Mouse (Mus musculus) spleen, adult 2 months (tissue): ENCODE results near the gene Pde1a. TPM values are rescaled to one million over a fixed set of nuclear protein-coding genes. Genes with fewer than 3 reads are reported as not detected.

ENCODE experiments used
- DNase-seq, 2 experiments: peaks; one replicate each; pipeline versions ENCODE4 v3.0.0 to v3.0.0-alpha.2; 2012 to 2021; ENCODE audit warnings: low spot score in 2 of 2, low read depth in 1 of 2
- H3K27ac ChIP-seq: fragments of 200-500 bp; 2 replicates; pipeline ENCODE4 v1.5.1; 2012; ENCODE audit warnings: low read length, inconsistent platforms; ENCODE audit not compliant: insufficient read depth
- H3K27me3 ChIP-seq: fragments of 200-500 bp; 2 replicates; pipeline ENCODE4 v1.6.1; 2012; ENCODE audit warnings: mild to moderate bottlenecking, moderate library complexity, low read length, inconsistent platforms; ENCODE audit not compliant: control insufficient read depth, insufficient read depth
- H3K36me3 ChIP-seq: fragments of 200-500 bp; 2 replicates; pipeline ENCODE4 v1.6.1; 2012; ENCODE audit warnings: mild to moderate bottlenecking, low read length, inconsistent platforms; ENCODE audit not compliant: control insufficient read depth, insufficient read depth
- H3K4me1 ChIP-seq: fragments of 200-500 bp; 2 replicates; pipeline ENCODE4 v1.6.1; 2011; ENCODE audit warnings: inconsistent platforms; ENCODE audit not compliant: control insufficient read depth, insufficient read depth, insufficient read length
- H3K4me3 ChIP-seq: fragments of 200-500 bp; 2 replicates; pipeline ENCODE4 v1.5.1; 2011; ENCODE audit warnings: mild to moderate bottlenecking, inconsistent platforms; ENCODE audit not compliant: insufficient read depth, insufficient read length; ENCODE audit errors: extremely low read depth
- CTCF ChIP-seq: fragments of 200-500 bp; IDR thresholded peaks from 2 replicates; pipeline ENCODE4 v1.5.1; 2011; ENCODE audit warnings: mild to moderate bottlenecking, inconsistent platforms; ENCODE audit not compliant: insufficient read depth, insufficient read length, insufficient replicate concordance; ENCODE audit errors: extremely low read depth
- POLR2A ChIP-seq: fragments of 200-500 bp; IDR thresholded peaks from 2 replicates; pipeline ENCODE4 v1.6.1; 2011; ENCODE audit warnings: low read depth, low read length, inconsistent platforms
- WGBS: fragments of 180-500 bp; shearing (Covaris S2); methylation state at CpG from one replicate; pipeline ENCODE4 v1.1.7; 2018; 5-methylcytosine and 5-hydroxymethylcytosine counted together
- polyA plus RNA-seq: library from polyadenylated mRNA; depleted of rRNA; stranded (reverse); fragments of >200 nt; gene quantifications from 2 replicates; pipeline ENCODE4 v1.2.3, GENCODE M21; 2012

Gene Pde1a
- polyA plus RNA-seq, 1 experiment: 0.97 TPM

DNA sequence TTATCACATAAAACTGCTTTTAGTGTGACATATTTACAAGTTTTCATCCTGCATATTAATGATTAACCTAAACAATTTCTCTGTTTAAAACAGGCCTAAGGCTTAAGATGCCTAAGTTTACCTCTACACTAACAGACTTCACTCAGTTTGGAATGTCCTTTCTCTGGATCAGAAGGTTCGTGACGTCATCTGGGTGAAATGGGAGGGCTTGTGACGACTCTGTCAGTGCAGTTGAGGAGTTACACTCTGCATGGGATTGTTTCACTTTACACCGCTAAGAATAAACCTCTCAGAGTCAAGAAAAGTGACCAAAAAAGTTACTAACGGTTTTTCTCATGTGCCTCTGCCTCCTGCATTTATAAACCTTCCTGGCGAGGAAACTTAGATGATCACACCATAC, 137.6 kb downstream of the Pde1a start:
- 78% methylated on average over 6 of the region's 6 CpGs for WGBS
- H3K27ac ChIP-seq: no peak overlapping the region
- no peaks in the 10 kb centered on the region for H3K36me3 ChIP-seq
- no peaks in the 10 kb centered on the region for H3K27me3 ChIP-seq
- no peak overlapping the region for H3K4me3 ChIP-seq
- no peak for TF ChIP-seq CTCF
- TF ChIP-seq POLR2A: no peak
- no peaks in the 10 kb centered on the region for H3K4me1 ChIP-seq
- no peak for DNase-seq

DNA sequence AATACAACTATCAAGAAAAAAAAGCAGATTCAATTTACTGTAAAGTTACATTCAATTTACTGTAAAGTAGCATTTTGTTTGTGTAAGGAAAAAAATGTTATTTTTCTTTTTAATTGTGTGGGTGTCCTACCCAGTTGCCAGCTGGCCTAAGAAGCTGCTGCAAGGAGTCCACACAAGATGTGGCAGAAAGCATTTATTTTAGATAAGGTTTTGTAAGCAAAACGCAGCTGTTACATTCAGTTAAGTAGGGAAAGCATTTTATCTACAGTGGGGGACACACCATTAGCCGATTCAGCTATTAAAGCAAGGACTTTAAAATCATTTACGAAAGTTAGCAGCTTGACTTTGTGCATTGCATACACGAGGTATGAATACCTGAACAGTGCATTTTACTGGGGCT, 145.5 kb downstream of the Pde1a start:
- no peak overlapping the region for H3K4me3 ChIP-seq
- no peaks in the 10 kb centered on the region for H3K27me3 ChIP-seq
- H3K36me3 ChIP-seq: no peaks in the 10 kb centered on the region
- no peak overlapping the region for H3K27ac ChIP-seq
- DNase-seq: no peak
- 79% methylated on average over 4 of the region's 4 CpGs for WGBS
- no peak for TF ChIP-seq CTCF
- TF ChIP-seq POLR2A: no peak
- H3K4me1 ChIP-seq: no peaks in the 10 kb centered on the region

DNA sequence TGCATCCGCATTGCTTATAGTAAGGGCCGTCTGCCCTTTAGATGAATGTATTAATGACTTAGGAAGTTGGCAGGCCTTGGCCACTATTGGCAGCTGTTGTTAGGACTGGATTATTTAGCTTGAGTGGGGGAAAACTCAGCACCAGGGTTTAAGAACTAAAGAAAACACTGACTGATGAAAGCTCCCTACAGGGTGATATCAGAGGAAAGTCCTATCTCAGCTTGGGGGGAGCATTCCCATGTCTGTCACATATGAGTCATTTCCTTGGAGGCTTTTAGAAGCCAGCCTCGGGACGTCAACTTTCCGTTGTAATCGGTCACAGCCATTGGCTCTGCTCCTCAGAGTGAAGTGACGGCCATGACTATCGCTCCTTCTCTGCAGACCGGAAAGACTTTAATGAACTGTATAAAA, 146.0 kb downstream of the Pde1a start:
- 87% methylated on average over 9 of the region's 9 CpGs for WGBS
- no peak overlapping the region for H3K27ac ChIP-seq
- TF ChIP-seq CTCF (no peak), POLR2A (no peak)
- H3K36me3 ChIP-seq: no peaks in the 10 kb centered on the region
- H3K4me3 ChIP-seq: no peak overlapping the region
- H3K27me3 ChIP-seq: no peaks in the 10 kb centered on the region
- no peaks in the 10 kb centered on the region for H3K4me1 ChIP-seq
- no peak for DNase-seq

- Histone ChIP-seq H3K27ac (no peak overlapping the region), H3K27me3 (no peaks in the 10 kb centered on the region), H3K4me1 (no peaks in the 10 kb centered on the region), H3K4me3 (no peak overlapping the region), H3K36me3 (no peaks in the 10 kb centered on the region)
- no peak for DNase-seq
- WGBS: 91% methylated on average over 3 of the region's 3 CpGs
- TF ChIP-seq CTCF (no peak), POLR2A (no peak)
Measured at GRCm38 (mm10) chr2:79981781-79982180, 147.5 kb downstream of the Pde1a start.

DNA sequence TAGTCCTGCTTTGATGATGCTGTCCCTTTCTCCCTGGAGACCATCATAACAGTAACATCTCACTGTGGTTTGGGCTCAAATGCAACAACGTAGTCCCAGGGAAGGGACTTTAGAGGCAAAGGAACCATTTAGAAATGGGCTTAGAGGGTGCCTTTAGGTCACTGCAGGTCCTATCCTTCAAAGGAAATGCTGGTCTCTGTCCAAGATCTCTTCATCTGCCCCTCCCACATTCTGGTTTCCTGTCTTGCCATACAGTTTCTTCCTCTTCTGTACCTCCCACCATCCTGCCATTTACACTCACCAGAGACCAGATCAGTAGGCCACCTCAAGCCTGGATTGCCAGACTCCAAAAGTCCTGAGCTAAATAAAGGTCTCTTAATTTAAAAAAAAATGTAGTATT, 150.3 kb downstream of the Pde1a start:
- H3K27ac ChIP-seq: no peak overlapping the region
- H3K4me3 ChIP-seq: no peak overlapping the region
- WGBS: 46% methylated on average over 1 of the region's 1 CpGs
- no peak for TF ChIP-seq POLR2A
- no peak for TF ChIP-seq CTCF
- H3K27me3 ChIP-seq: no peaks in the 10 kb centered on the region
- DNase-seq: no peak
- no peaks in the 10 kb centered on the region for H3K4me1 ChIP-seq
- no peaks in the 10 kb centered on the region for H3K36me3 ChIP-seq

DNA sequence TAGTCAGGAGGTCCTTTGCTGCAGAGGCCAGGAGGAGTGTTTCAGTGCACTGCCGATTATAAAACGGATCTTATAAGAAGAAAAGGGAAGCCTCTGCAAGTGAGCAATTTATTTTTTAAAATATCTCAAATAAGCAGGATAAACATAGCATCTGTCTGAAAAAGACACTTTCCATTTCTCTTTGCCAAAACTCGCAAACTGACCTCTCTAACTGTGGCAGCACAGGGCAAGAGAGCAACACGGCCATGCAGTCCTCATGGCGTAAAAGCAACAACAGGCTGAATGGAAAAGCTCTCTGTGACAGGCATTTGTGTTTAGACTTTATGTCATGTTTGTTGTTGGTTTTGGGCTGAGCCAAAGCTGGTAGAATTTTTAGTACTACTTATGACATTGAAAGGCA, 152.0 kb downstream of the Pde1a start:
- 84% methylated on average over 5 of the region's 5 CpGs for WGBS
- H3K27ac ChIP-seq: no peak overlapping the region
- no peaks in the 10 kb centered on the region for H3K4me1 ChIP-seq
- no peaks in the 10 kb centered on the region for H3K36me3 ChIP-seq
- no peak for TF ChIP-seq POLR2A
- no peak for TF ChIP-seq CTCF
- H3K4me3 ChIP-seq: no peak overlapping the region
- DNase-seq: no peak
- H3K27me3 ChIP-seq: no peaks in the 10 kb centered on the region

GRCm38 (mm10) chr2:79975947-79976346, 153.3 kb downstream of the Pde1a start:
- H3K4me3 ChIP-seq: no peak overlapping the region
- no peaks in the 10 kb centered on the region for H3K4me1 ChIP-seq
- H3K36me3 ChIP-seq: no peaks in the 10 kb centered on the region
- no peak overlapping the region for H3K27ac ChIP-seq
- no peak for TF ChIP-seq POLR2A
- no peak for TF ChIP-seq CTCF
- H3K27me3 ChIP-seq: no peaks in the 10 kb centered on the region
- no peak for DNase-seq

DNA sequence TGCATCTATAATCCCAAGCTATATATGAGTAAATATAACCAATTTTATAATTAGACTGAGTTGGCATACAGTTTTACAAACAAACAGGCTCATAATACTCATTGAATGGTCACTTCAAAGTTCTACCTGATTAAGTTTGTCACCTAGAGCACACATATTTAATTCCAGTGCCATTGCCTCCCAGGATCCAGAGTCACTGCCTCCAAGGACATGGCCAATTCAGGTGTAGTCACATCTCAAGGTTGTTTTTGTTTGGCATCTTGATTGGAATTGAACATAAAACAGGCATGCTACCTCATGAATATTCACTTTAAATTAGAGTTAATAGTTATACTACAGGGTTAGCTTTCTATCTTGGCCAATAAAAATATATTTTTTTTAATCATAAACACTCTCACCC, 157.0 kb downstream of the Pde1a start:
- TF ChIP-seq POLR2A: no peak
- no peak for TF ChIP-seq CTCF
- no peaks in the 10 kb centered on the region for H3K36me3 ChIP-seq
- no peak overlapping the region for H3K27ac ChIP-seq
- no peaks in the 10 kb centered on the region for H3K27me3 ChIP-seq
- H3K4me1 ChIP-seq: no peaks in the 10 kb centered on the region
- H3K4me3 ChIP-seq: no peak overlapping the region
- no peak for DNase-seq
